Mouse (Mus musculus) neural tube, embryonic 12.5 days (tissue): ENCODE measurements around the gene Mfsd12. TPM values are rescaled to one million over a fixed set of nuclear protein-coding genes. Genes with fewer than 3 reads are reported as not detected.

ENCODE experiments used
- microRNA-seq: library from miRNA; unstranded; fragments of <30 nt; microRNA quantifications from one replicate; pipeline ENCODE4, GENCODE M21; 2017
- polyA plus RNA-seq: library from polyadenylated mRNA; unstranded; fragments of >200 nt; fragmentation: Nextera tagmentation; extraction: Ambion mirVana; gene quantifications from 2 replicates; pipeline ENCODE4 v1.2.1, GENCODE M21; 2016

Gene Mfsd12
- polyA plus RNA-seq, 1 experiment from 2014 or later: 16.8 TPM

Small RNAs within 50 kb of the gene (microRNA-seq; reads per million reads assigned to microRNA genes)
- not detected for gene Mir6913

Other genes starting within 250 kb of the Mfsd12 start
- gene Zbtb7a, start 222.3 kb upstream of the Mfsd12 start, polyA plus RNA-seq: 15.6 and 17.5 TPM in 2 replicates
- 67.6 and 70.6 TPM in 2 replicates for gene Pias4, start 189.6 kb upstream of the Mfsd12 start, polyA plus RNA-seq
- 515 and 520 TPM in 2 replicates for gene Eef2, start 180.9 kb upstream of the Mfsd12 start, polyA plus RNA-seq
- gene Dapk3, start 174.5 kb upstream of the Mfsd12 start, polyA plus RNA-seq: 87.7 and 88.4 TPM in 2 replicates
- gene 4930442H23Rik, start 173.6 kb upstream of the Mfsd12 start, polyA plus RNA-seq: not detected in 2 replicates
- gene Nmrk2, start 155.4 kb upstream of the Mfsd12 start, polyA plus RNA-seq: 0.14 TPM in 1 of 2 replicates, not detected in the other
- 34.0 and 43.6 TPM in 2 replicates for gene Atcay, start 126.7 kb upstream of the Mfsd12 start, polyA plus RNA-seq
- gene Zfr2, start 124.3 kb upstream of the Mfsd12 start, polyA plus RNA-seq: 16.0 and 18.2 TPM in 2 replicates
- gene Matk, start 104.6 kb upstream of the Mfsd12 start, polyA plus RNA-seq: 5.1 and 6.2 TPM in 2 replicates
- gene Mrpl54, start 90.6 kb upstream of the Mfsd12 start, polyA plus RNA-seq: 157 and 176 TPM in 2 replicates
- 35.9 and 36.4 TPM in 2 replicates for gene Apba3, start 90.5 kb upstream of the Mfsd12 start, polyA plus RNA-seq
- 3.9 and 4.6 TPM in 2 replicates for gene Tjp3, start 65.9 kb upstream of the Mfsd12 start, polyA plus RNA-seq
- 89.7 and 99.3 TPM in 2 replicates for gene Pip5k1c, start 64.5 kb upstream of the Mfsd12 start, polyA plus RNA-seq
- gene Cactin, start 36.4 kb upstream of the Mfsd12 start, polyA plus RNA-seq: 54.1 and 54.9 TPM in 2 replicates
- 3.8 and 4.7 TPM in 2 replicates for gene Tbxa2r, start 28.8 kb upstream of the Mfsd12 start, polyA plus RNA-seq
- not detected in 2 replicates for gene Gipc3, start 14.2 kb upstream of the Mfsd12 start, polyA plus RNA-seq
- 95.6 TPM in 2 replicates for gene Hmg20b, start 7.0 kb upstream of the Mfsd12 start, polyA plus RNA-seq
- 0.80 and 1.1 TPM in 2 replicates for gene 4930404N11Rik, start 8.3 kb downstream of the Mfsd12 start, polyA plus RNA-seq
- 136 and 138 TPM in 2 replicates for gene Fzr1, start 21.0 kb downstream of the Mfsd12 start, polyA plus RNA-seq
- gene Dohh, start 26.9 kb downstream of the Mfsd12 start, polyA plus RNA-seq: 75.6 and 77.9 TPM in 2 replicates
- 5.0 and 5.3 TPM in 2 replicates for gene Gm48551, start 27.0 kb downstream of the Mfsd12 start, polyA plus RNA-seq
- gene Gm48552, start 31.5 kb downstream of the Mfsd12 start, polyA plus RNA-seq: 2.3 and 2.5 TPM in 2 replicates
- 2.1 and 2.7 TPM in 2 replicates for gene Smim24, start 35.6 kb downstream of the Mfsd12 start, polyA plus RNA-seq
- 21.7 and 22.2 TPM in 2 replicates for gene Nfic, start 98.1 kb downstream of the Mfsd12 start, polyA plus RNA-seq
- 32.3 and 33.0 TPM in 2 replicates for gene Celf5, start 125.2 kb downstream of the Mfsd12 start, polyA plus RNA-seq
- 73.2 and 78.4 TPM in 2 replicates for gene Ncln, start 138.9 kb downstream of the Mfsd12 start, polyA plus RNA-seq
- gene S1pr4, start 142.6 kb downstream of the Mfsd12 start, polyA plus RNA-seq: 0.51 and 0.56 TPM in 2 replicates
- gene Gna15, start 166.7 kb downstream of the Mfsd12 start, polyA plus RNA-seq: 0.81 and 1.2 TPM in 2 replicates
- gene Gna11, start 187.7 kb downstream of the Mfsd12 start, polyA plus RNA-seq: 77.6 and 78.3 TPM in 2 replicates
- gene Aes, start 202.0 kb downstream of the Mfsd12 start, polyA plus RNA-seq: 547 and 569 TPM in 2 replicates
- 18.1 and 19.6 TPM in 2 replicates for gene Tle2, start 217.1 kb downstream of the Mfsd12 start, polyA plus RNA-seq
- gene Tle6, start 243.6 kb downstream of the Mfsd12 start, polyA plus RNA-seq: 6.4 and 7.3 TPM in 2 replicates
- 1.4 and 2.3 TPM in 2 replicates for gene BC025920, start 248.8 kb downstream of the Mfsd12 start, polyA plus RNA-seq